Mouse (Mus musculus): ENCODE data around the gene Mpped1. TPM values are rescaled to one million over a fixed set of nuclear protein-coding genes. Genes with fewer than 3 reads are reported as not detected.

The Mpped1 gene
- polyA plus RNA-seq, 1 experiment from 2014 or later = 1.8 TPM

- Histone ChIP-seq H3K4me1 (ENCODE audit: control insufficient read depth, insufficient read depth, low read length) (no peaks in the 10 kb centered on the region), H3K27ac (ENCODE audit: low read length) (no peak overlapping the region), H3K36me3 (ENCODE audit: control insufficient read depth, insufficient read depth, low read length) (no peaks in the 10 kb centered on the region), H3K9ac (replicated peaks; ENCODE audit: low read depth, low read length) (no peak overlapping the region), H3K9me3 (ENCODE audit: control insufficient read depth, low read depth, low read length) (no peaks in the 10 kb centered on the region), H3K4me2 (replicated peaks; ENCODE audit: low read depth, low read length) (no peak overlapping the region), H3K4me3 (ENCODE audit: low read depth, low read length) (no peak overlapping the region), H3K27me3 (ENCODE audit: control insufficient read depth, insufficient read depth, low read length) (no peaks in the 10 kb centered on the region)
- ATAC-seq (ENCODE audit: insufficient number of reproducible peaks, insufficient read depth, low FRiP score, low read depth) = no peak
- WGBS = 57% methylated on average over 6 of the region's 6 CpGs
Observed at GRCm38 (mm10) chr15:83814106-83814505, 34.8 kb downstream of the Mpped1 start.

DNA sequence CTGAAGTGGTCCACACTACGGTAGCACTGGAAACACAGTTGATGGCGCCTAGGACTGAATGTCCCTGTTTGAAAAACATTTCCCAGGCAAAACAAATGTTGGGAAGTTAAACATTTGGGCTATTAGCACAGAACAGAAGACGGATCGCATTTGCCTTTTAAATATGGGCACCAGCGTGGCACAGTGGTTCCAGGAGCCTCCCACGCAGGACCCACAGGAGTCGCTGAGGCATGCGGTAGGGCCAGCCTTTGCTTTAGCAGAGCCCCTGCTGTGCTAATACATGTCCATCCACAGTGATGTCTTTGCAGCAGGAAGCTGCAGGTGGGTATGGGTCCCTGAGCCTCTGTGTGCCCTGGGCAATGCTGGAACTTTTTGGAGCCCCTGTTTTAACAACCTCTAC, 48.7 kb downstream of the Mpped1 start:
- no peaks in the 10 kb centered on the region for H3K9me3 ChIP-seq (ENCODE audit: control insufficient read depth, low read depth, low read length)
- no peak for ATAC-seq (ENCODE audit: insufficient number of reproducible peaks, insufficient read depth, low FRiP score, low read depth)
- no peaks in the 10 kb centered on the region for H3K36me3 ChIP-seq (ENCODE audit: control insufficient read depth, insufficient read depth, low read length)
- H3K27ac ChIP-seq (ENCODE audit: low read length) = no peak overlapping the region
- no peaks in the 10 kb centered on the region for H3K27me3 ChIP-seq (ENCODE audit: control insufficient read depth, insufficient read depth, low read length)
- H3K9ac ChIP-seq (replicated peaks; ENCODE audit: low read depth, low read length) = no peak overlapping the region
- WGBS = 83% methylated on average over 8 of the region's 8 CpGs
- H3K4me1 ChIP-seq (ENCODE audit: control insufficient read depth, insufficient read depth, low read length) = no peaks in the 10 kb centered on the region
- H3K4me2 ChIP-seq (replicated peaks; ENCODE audit: low read depth, low read length) = no peak overlapping the region
- no peak overlapping the region for H3K4me3 ChIP-seq (ENCODE audit: low read depth, low read length)

DNA sequence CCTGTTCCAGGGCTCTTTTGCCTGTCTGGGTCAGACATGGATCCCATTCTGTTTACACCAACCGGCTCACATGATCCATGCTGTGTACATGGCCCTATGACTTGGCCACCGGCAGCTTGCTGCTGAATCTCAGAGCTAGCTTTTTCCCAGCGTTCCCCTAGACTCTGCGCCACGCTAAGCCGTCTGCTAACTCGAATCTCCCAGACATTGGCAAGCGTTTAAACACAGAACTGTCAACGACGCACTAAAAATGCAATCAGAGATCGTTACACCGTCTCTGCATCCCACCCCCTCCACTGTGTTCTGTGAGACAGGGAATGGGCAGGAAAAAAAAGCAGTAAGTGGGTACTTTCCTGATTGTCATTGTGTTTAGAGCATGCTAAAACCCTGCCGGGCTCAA, 50.0 kb downstream of the Mpped1 start:
- no peak overlapping the region for H3K4me3 ChIP-seq (ENCODE audit: low read depth, low read length)
- no peaks in the 10 kb centered on the region for H3K36me3 ChIP-seq (ENCODE audit: control insufficient read depth, insufficient read depth, low read length)
- H3K9me3 ChIP-seq (ENCODE audit: control insufficient read depth, low read depth, low read length) = no peaks in the 10 kb centered on the region
- H3K4me2 ChIP-seq (replicated peaks; ENCODE audit: low read depth, low read length) = no peak overlapping the region
- H3K9ac ChIP-seq (replicated peaks; ENCODE audit: low read depth, low read length) = no peak overlapping the region
- H3K27ac ChIP-seq (ENCODE audit: low read length) = no peak overlapping the region
- no peaks in the 10 kb centered on the region for H3K4me1 ChIP-seq (ENCODE audit: control insufficient read depth, insufficient read depth, low read length)
- no peaks in the 10 kb centered on the region for H3K27me3 ChIP-seq (ENCODE audit: control insufficient read depth, insufficient read depth, low read length)
- WGBS = 73% methylated on average over 13 of the region's 13 CpGs
- ATAC-seq (ENCODE audit: insufficient number of reproducible peaks, insufficient read depth, low FRiP score, low read depth) = no peak

DNA sequence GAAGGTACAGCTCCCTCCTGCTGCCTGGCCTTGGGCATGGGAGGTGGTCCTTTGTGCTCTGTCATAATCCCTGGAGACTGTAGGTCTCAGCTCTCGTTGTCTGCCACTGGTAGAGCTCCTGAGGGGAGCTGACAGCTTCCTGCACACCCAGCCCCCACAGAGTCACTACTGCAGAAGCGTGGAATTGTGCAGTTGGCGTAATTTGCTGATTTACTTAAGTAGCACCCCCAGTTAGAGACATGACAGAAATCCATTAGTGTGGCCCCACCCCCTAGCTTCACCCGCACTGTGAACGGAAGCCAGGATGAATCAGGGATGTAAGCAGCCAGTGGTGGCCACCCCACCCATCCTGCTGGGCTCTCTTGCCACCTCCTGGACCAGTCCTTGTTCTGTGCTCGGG, 53.0 kb downstream of the Mpped1 start:
- Histone ChIP-seq H3K9me3 (ENCODE audit: control insufficient read depth, low read depth, low read length) (no peaks in the 10 kb centered on the region), H3K4me2 (replicated peaks; ENCODE audit: low read depth, low read length) (no peak overlapping the region), H3K4me3 (ENCODE audit: low read depth, low read length) (no peak overlapping the region), H3K36me3 (ENCODE audit: control insufficient read depth, insufficient read depth, low read length) (no peaks in the 10 kb centered on the region), H3K4me1 (ENCODE audit: control insufficient read depth, insufficient read depth, low read length) (no peaks in the 10 kb centered on the region), H3K27ac (ENCODE audit: low read length) (no peak overlapping the region), H3K9ac (replicated peaks; ENCODE audit: low read depth, low read length) (no peak overlapping the region), H3K27me3 (ENCODE audit: control insufficient read depth, insufficient read depth, low read length) (no peaks in the 10 kb centered on the region)
- 44% methylated on average over 6 of the region's 6 CpGs for WGBS
- no peak for ATAC-seq (ENCODE audit: insufficient number of reproducible peaks, insufficient read depth, low FRiP score, low read depth)

- 68% methylated on average over 10 of the region's 10 CpGs for WGBS
- no peak overlapping the region for H3K4me2 ChIP-seq (replicated peaks; ENCODE audit: low read depth, low read length)
- ATAC-seq (ENCODE audit: insufficient number of reproducible peaks, insufficient read depth, low FRiP score, low read depth) = no peak
- no peaks in the 10 kb centered on the region for H3K9me3 ChIP-seq (ENCODE audit: control insufficient read depth, low read depth, low read length)
- H3K9ac ChIP-seq (replicated peaks; ENCODE audit: low read depth, low read length) = no peak overlapping the region
- H3K4me1 ChIP-seq (ENCODE audit: control insufficient read depth, insufficient read depth, low read length) = no peaks in the 10 kb centered on the region
- H3K36me3 ChIP-seq (ENCODE audit: control insufficient read depth, insufficient read depth, low read length) = no peaks in the 10 kb centered on the region
- no peaks in the 10 kb centered on the region for H3K27me3 ChIP-seq (ENCODE audit: control insufficient read depth, insufficient read depth, low read length)
- H3K27ac ChIP-seq (ENCODE audit: low read length) = no peak overlapping the region
- no peak overlapping the region for H3K4me3 ChIP-seq (ENCODE audit: low read depth, low read length)
Observed at GRCm38 (mm10) chr15:83840950-83841719, 61.9 kb downstream of the Mpped1 start.

- no peak for ATAC-seq (ENCODE audit: insufficient number of reproducible peaks, insufficient read depth, low FRiP score, low read depth)
- H3K4me1 ChIP-seq (ENCODE audit: control insufficient read depth, insufficient read depth, low read length) = no peaks in the 10 kb centered on the region
- WGBS = 78% methylated on average over 12 of the region's 12 CpGs
- no peaks in the 10 kb centered on the region for H3K9me3 ChIP-seq (ENCODE audit: control insufficient read depth, low read depth, low read length)
- H3K9ac ChIP-seq (replicated peaks; ENCODE audit: low read depth, low read length) = no peak overlapping the region
- no peaks in the 10 kb centered on the region for H3K27me3 ChIP-seq (ENCODE audit: control insufficient read depth, insufficient read depth, low read length)
- H3K36me3 ChIP-seq (ENCODE audit: control insufficient read depth, insufficient read depth, low read length) = no peaks in the 10 kb centered on the region
- no peak overlapping the region for H3K4me3 ChIP-seq (ENCODE audit: low read depth, low read length)
- no peak overlapping the region for H3K27ac ChIP-seq (ENCODE audit: low read length)
- H3K4me2 ChIP-seq (replicated peaks; ENCODE audit: low read depth, low read length) = no peak overlapping the region
Observed at GRCm38 (mm10) chr15:83842419-83842818, 63.2 kb downstream of the Mpped1 start.

DNA sequence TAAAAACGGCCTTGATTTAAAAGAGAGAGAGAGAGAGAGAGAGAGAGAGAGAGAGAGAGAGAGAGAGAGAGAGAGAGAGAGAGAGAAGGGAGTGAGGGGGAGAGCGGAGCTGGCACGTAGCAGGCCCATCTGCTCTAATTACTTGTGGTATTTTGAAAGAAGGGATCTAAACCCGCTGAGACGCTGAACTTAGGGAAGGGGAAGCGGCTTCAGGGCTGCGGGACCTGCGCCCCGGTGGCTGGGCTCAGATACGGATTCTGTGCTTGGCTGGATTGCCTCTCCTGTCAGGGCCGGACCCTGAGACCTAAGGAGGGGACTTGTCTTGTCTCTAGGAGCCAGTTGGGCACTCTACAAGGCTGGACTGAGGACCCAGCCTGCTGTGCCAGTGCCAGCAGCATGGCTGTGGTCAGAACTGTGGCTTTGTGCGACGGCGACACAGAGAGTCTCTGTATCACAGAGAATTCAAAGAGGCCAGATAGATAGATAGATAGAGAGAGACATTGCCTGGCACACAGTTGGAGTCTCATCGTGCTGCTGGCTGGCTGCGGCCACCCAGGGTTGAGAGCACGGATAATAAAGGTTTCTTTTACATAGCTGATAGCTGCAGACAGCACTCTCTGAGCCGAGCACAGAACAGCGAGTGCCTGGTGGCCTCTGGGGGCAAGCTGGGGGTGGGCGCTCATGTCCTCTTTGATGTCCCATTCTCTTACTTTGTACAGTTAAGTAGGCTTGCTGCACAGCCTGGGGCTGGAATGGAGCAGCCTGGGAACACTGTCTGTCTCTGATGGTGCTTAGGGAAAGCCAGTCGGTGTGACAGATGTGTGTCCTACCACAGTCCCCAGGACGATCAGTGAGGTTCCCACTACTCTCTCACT, 63.9 kb downstream of the Mpped1 start:
- H3K4me2 ChIP-seq (replicated peaks; ENCODE audit: low read depth, low read length) = no peak overlapping the region
- no peak overlapping the region for H3K9ac ChIP-seq (replicated peaks; ENCODE audit: low read depth, low read length)
- H3K4me1 ChIP-seq (ENCODE audit: control insufficient read depth, insufficient read depth, low read length) = no peaks in the 10 kb centered on the region
- no peaks in the 10 kb centered on the region for H3K36me3 ChIP-seq (ENCODE audit: control insufficient read depth, insufficient read depth, low read length)
- ATAC-seq (ENCODE audit: insufficient number of reproducible peaks, insufficient read depth, low FRiP score, low read depth) = no peak
- no peak overlapping the region for H3K4me3 ChIP-seq (ENCODE audit: low read depth, low read length)
- H3K27ac ChIP-seq (ENCODE audit: low read length) = no peak overlapping the region
- 58% methylated on average over 22 of the region's 22 CpGs for WGBS
- H3K27me3 ChIP-seq (ENCODE audit: control insufficient read depth, insufficient read depth, low read length) = no peaks in the 10 kb centered on the region
- H3K9me3 ChIP-seq (ENCODE audit: control insufficient read depth, low read depth, low read length) = no peaks in the 10 kb centered on the region

DNA sequence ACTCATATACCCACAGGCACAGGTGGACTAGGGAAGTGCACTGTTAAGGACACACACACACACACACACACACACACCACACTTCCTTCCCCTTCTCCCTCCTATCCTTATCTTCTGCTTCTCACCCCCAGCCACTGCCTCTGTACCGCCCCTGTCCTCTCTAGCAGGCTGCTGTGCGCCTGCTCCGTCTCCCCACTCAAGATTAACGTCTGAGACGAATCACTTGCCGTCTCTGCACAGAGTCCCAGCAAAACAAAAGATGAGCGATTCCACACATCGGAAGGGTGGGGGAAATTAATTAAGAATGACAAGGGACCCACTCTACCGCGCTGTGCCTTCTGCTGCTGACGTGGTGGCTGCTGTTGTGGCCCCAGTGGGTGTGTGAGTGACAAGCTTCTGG, 66.5 kb downstream of the Mpped1 start:
- Histone ChIP-seq H3K9me3 (ENCODE audit: control insufficient read depth, low read depth, low read length) (no peaks in the 10 kb centered on the region), H3K4me1 (ENCODE audit: control insufficient read depth, insufficient read depth, low read length) (no peaks in the 10 kb centered on the region), H3K36me3 (ENCODE audit: control insufficient read depth, insufficient read depth, low read length) (no peaks in the 10 kb centered on the region), H3K27me3 (ENCODE audit: control insufficient read depth, insufficient read depth, low read length) (no peaks in the 10 kb centered on the region), H3K4me3 (ENCODE audit: low read depth, low read length) (no peak overlapping the region), H3K27ac (ENCODE audit: low read length) (no peak overlapping the region), H3K9ac (replicated peaks; ENCODE audit: low read depth, low read length) (no peak overlapping the region), H3K4me2 (replicated peaks; ENCODE audit: low read depth, low read length) (no peak overlapping the region)
- 50% methylated on average over 11 of the region's 11 CpGs for WGBS
- no peak for ATAC-seq (ENCODE audit: insufficient number of reproducible peaks, insufficient read depth, low FRiP score, low read depth)

All from stomach, embryonic 14.5 days (tissue).